Comparison of ENCODE assay signal across 9 mouse cellular contexts in genomic region chr7:97333113-97333898, GRCm38 (mm10). TPM values are rescaled to one million over a fixed set of nuclear protein-coding genes. Genes with fewer than 3 reads are reported as not detected.
DNase-seq lines count a peak whose midpoint lies in the region; ATAC-seq lines count a peak whose summit lies in the region.
"Had no signal": no experiment of that assay in that cellular context is flagged by ENCODE, and none has a peak within 500 bp of the region (broad histone marks: within the 10 kb centered on the region; RNA-seq: fewer than 3 reads in every experiment).

No protein-coding gene starts in this region.

- no peaks in the 10 kb centered on the region for H3K36me3 ChIP-seq in heart, embryonic 13.5 days
- no peaks in the 10 kb centered on the region for H3K36me3 ChIP-seq in hindbrain, embryonic 13.5 days
- no peaks in the 10 kb centered on the region for H3K36me3 ChIP-seq in midbrain, embryonic 16.5 days (ENCODE audit: control insufficient read depth, insufficient read depth, low read length)

- H3K27ac ChIP-seq in heart, embryonic 13.5 days (replicated peaks), result no peak overlapping the region
- no peak overlapping the region; the same call in 1 of the 2 replicates for H3K27ac ChIP-seq in hindbrain, embryonic 13.5 days
- no peak overlapping the region; the same call in 1 of the 2 replicates for H3K27ac ChIP-seq in midbrain, embryonic 16.5 days (ENCODE audit: low read length)

- peak overlapping the region; percentile 89 for H3K4me2 ChIP-seq in heart, embryonic 13.5 days
- H3K4me2 ChIP-seq in hindbrain, embryonic 13.5 days, result peak overlapping the region; percentile 60
- peak overlapping the region; percentile 64 for H3K4me2 ChIP-seq in midbrain, embryonic 16.5 days (ENCODE audit: low read length)

- H3K9ac ChIP-seq in heart, embryonic 13.5 days, result peak overlapping the region; percentile 91; the same call in 1 of the 2 replicates
- peak overlapping the region; percentile 77 for H3K9ac ChIP-seq in hindbrain, embryonic 13.5 days
- peak overlapping the region; percentile 73 for H3K9ac ChIP-seq in midbrain, embryonic 16.5 days (ENCODE audit: low read depth, low read length)

- peaks cover 30% of the 10 kb centered on the region for H3K4me1 ChIP-seq in heart, embryonic 13.5 days
- H3K4me1 ChIP-seq in hindbrain, embryonic 13.5 days (replicated peaks), result peaks cover 39% of the 10 kb centered on the region
- peaks cover 28% of the 10 kb centered on the region for H3K4me1 ChIP-seq in midbrain, embryonic 16.5 days (ENCODE audit: control insufficient read depth, insufficient read depth, low read length)

- peaks cover 5% of the 10 kb centered on the region; the same call in 1 of the 2 replicates for H3K27me3 ChIP-seq in heart, embryonic 13.5 days (replicated peaks)
- no peaks in the 10 kb centered on the region for H3K27me3 ChIP-seq in hindbrain, embryonic 13.5 days
- no peaks in the 10 kb centered on the region for H3K27me3 ChIP-seq in midbrain, embryonic 16.5 days (ENCODE audit: control insufficient read depth, insufficient read depth, low read depth, low read length)
- H3K27me3 ChIP-seq: Patski had no signal

- no peak for DNase-seq in heart, adult 8-10 months (ENCODE audit: low spot score)
- DNase-seq in cerebellum, adult 9-10 months, result peak; percentile 65
- no peak for DNase-seq in ovary, postnatal 36 days (ENCODE audit: low spot score)
- no peak for DNase-seq in gastrocnemius, postnatal 36 days
- no peak for DNase-seq in natural killer cell, adult 2 months (ENCODE audit: low spot score in 2 of 2)

- peak overlapping the region; percentile 92 for H3K4me3 ChIP-seq in heart, embryonic 13.5 days
- H3K4me3 ChIP-seq in hindbrain, embryonic 13.5 days, result peak overlapping the region; percentile 69
- peak overlapping the region; percentile 82 for H3K4me3 ChIP-seq in midbrain, embryonic 16.5 days (ENCODE audit: low read depth, low read length)

- ATAC-seq in heart, embryonic 13.5 days (ENCODE audit: extremely low read depth, insufficient number of reproducible peaks, low FRiP score, low TSS enrichment), result no peak
- no peak for ATAC-seq in hindbrain, embryonic 13.5 days (ENCODE audit: low FRiP score)
- ATAC-seq in midbrain, embryonic 16.5 days, result no peak

- H3K9me3 ChIP-seq in heart, embryonic 13.5 days, result no peaks in the 10 kb centered on the region
- no peaks in the 10 kb centered on the region for H3K9me3 ChIP-seq in hindbrain, embryonic 13.5 days
- H3K9me3 ChIP-seq in midbrain, embryonic 16.5 days (replicated peaks; ENCODE audit: control insufficient read depth, low read length, poor library complexity, severe bottlenecking), result no peaks in the 10 kb centered on the region

- WGBS in heart, embryonic 13.5 days, result 64% methylated on average over 6 of the region's 6 CpGs
- WGBS in hindbrain, embryonic 13.5 days, result 87% methylated on average over 6 of the region's 6 CpGs
- 77% methylated on average over 6 of the region's 6 CpGs for WGBS in midbrain, embryonic 16.5 days

- intact Hi-C loops in gastrocnemius, postnatal 36 days (cut with DNase I), result no loop called here

RNA-seq across cellular contexts. Expression of gene Kctd21, which starts 1.2 kb away (rescaled TPM):
- polyA plus RNA-seq in heart, embryonic 13.5 days (2015; fragmentation: Nextera tagmentation; extraction: Ambion mirVana), result 3.4 and 3.7 TPM in 2 replicates
- total RNA-seq in heart, adult 8-10 months (2022), result 1 to 10 TPM; 3.0 to 5.0 (median 3.8) TPM
- 7.6 and 7.9 TPM in 2 replicates for polyA plus RNA-seq in hindbrain, embryonic 13.5 days (2015; fragmentation: Nextera tagmentation; extraction: Ambion mirVana)
- polyA plus RNA-seq in midbrain, embryonic 16.5 days (2015; fragmentation: Nextera tagmentation; extraction: Ambion mirVana), result 6.7 and 7.6 TPM in 2 replicates
- 1 to 10 TPM; 2.6 to 3.1 TPM for total RNA-seq in gastrocnemius, postnatal 36 days (2021)

RNA-seq across cellular contexts. Expression of gene Usp35, which starts 1.5 kb away (rescaled TPM):
- polyA plus RNA-seq in heart, embryonic 13.5 days (2015; fragmentation: Nextera tagmentation; extraction: Ambion mirVana), result 0.96 TPM in 2 replicates
- 1 to 10 TPM in 2 of 4 experiments, under 1 TPM in 2; 0.72 to 1.0 (median 0.86) TPM for total RNA-seq in heart, adult 8-10 months (2022)
- 3.2 and 3.6 TPM in 2 replicates for polyA plus RNA-seq in hindbrain, embryonic 13.5 days (2015; fragmentation: Nextera tagmentation; extraction: Ambion mirVana)
- 3.1 and 3.2 TPM in 2 replicates for polyA plus RNA-seq in midbrain, embryonic 16.5 days (2015; fragmentation: Nextera tagmentation; extraction: Ambion mirVana)
- under 1 TPM; 0.74 to 0.94 TPM for total RNA-seq in gastrocnemius, postnatal 36 days (2021)

RNA-seq across cellular contexts. Expression of gene Alg8, which starts 38.1 kb away (rescaled TPM):
- polyA plus RNA-seq in heart, embryonic 13.5 days (2015; fragmentation: Nextera tagmentation; extraction: Ambion mirVana), result 29.1 and 33.7 TPM in 2 replicates
- total RNA-seq in heart, adult 8-10 months (2022), result 1 to 10 TPM; 4.8 to 5.3 (median 4.9) TPM
- polyA plus RNA-seq in hindbrain, embryonic 13.5 days (2015; fragmentation: Nextera tagmentation; extraction: Ambion mirVana), result 16.5 and 17.4 TPM in 2 replicates
- polyA plus RNA-seq in midbrain, embryonic 16.5 days (2015; fragmentation: Nextera tagmentation; extraction: Ambion mirVana), result 12.3 and 12.7 TPM in 2 replicates
- 1 to 10 TPM; 3.0 to 3.4 TPM for total RNA-seq in gastrocnemius, postnatal 36 days (2021)
